Mouse (Mus musculus) inflammation-experienced regulatory T-cells, adult 16 weeks (primary cell): ENCODE data around the gene Hsd3b1. TPM values are rescaled to one million over a fixed set of nuclear protein-coding genes. Genes with fewer than 3 reads are reported as not detected.

Source experiments
- polyA plus RNA-seq: library from polyadenylated mRNA; unstranded; fragments of 100-300 nt; shearing (Covaris generic); gene quantifications from one replicate; pipeline ENCODE4 v1.2.1, GENCODE M21; 2017

Gene Hsd3b1
- not detected for polyA plus RNA-seq

GRCm38 (mm10) chr3:98859576-98859975 is at the start of gene Hsd3b1:
Gene Hsd3b1 (minus strand): TSS chr3:98859794.

GRCm38 (mm10) chr3:98893057-98893772 is 33.6 kb upstream of the Hsd3b1 start, which contains the start of gene Hao2:
Gene Hao2 (minus strand): TSS chr3:98893239.

GRCm38 (mm10) chr3:98814101-98814670 is 45.4 kb downstream of the Hsd3b1 start, which contains the start of gene Hsd3b6:
Gene Hsd3b6 (minus strand): TSS chr3:98814443.

Other genes with a start within 250 kb of the Hsd3b1 start
- not detected for gene Hsd3b5, start 229.5 kb downstream of the Hsd3b1 start, polyA plus RNA-seq
- gene Hsd3b2, start 135.3 kb downstream of the Hsd3b1 start, polyA plus RNA-seq = not detected
- not detected for gene Hsd3b3, start 96.7 kb downstream of the Hsd3b1 start, polyA plus RNA-seq
- gene Hsd3b6, start 45.4 kb downstream of the Hsd3b1 start, polyA plus RNA-seq = not detected
- not detected for gene Hao2, start 33.4 kb upstream of the Hsd3b1 start, polyA plus RNA-seq